Mouse (Mus musculus): ENCODE results near the gene Arid4b. TPM values are rescaled to one million over a fixed set of nuclear protein-coding genes. Genes with fewer than 3 reads are reported as not detected.

The Arid4b gene
- polyA plus RNA-seq, 1 experiment from 2014 or later = 63.3 TPM

DNA sequence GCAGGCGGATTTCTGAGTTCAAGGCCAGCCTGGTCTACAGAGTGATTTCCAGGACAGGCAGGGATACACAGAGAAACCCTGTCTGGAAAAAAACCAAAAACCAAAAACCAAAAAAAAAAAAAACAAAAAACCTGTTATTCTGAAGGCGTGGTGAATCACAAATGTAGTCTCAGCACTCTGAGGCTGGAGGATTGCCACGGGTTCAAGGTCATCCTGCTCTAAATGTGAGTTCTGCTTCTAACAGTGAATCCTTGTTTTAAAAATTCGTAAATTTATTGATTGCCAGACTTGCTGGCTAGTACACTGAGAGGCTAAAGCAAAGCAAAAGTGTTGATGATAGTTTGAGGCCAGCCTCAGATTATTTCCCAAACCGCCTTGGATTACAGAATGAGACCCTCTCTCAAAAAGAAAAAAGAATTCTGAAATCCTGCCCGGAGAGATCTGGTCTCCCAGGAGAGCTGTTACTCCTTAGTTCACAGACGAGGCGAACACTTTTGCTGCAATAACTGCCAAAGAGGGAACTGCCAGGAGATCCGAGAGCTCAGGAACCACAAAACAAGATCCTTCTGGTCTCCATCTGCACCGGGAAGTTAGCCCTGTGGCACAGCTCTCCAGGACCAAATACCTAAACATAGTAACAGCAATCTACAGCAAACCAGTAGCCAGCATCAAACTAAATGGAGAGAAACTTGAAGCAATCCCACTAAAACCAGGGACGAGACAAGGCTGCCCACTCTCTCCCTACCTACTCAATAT lies 27.0 kb upstream of the Arid4b start:
- H3K9me3 ChIP-seq (replicated peaks) = no peaks in the 10 kb centered on the region
- H3K4me3 ChIP-seq = no peak overlapping the region
- WGBS = 93% methylated on average over 11 of the region's 11 CpGs
- H3K36me3 ChIP-seq = peaks cover 10% of the 10 kb centered on the region; the same call in 1 of the 2 replicates
- H3K27ac ChIP-seq (replicated peaks) = no peak overlapping the region
- DNase-seq (ENCODE audit: low spot score) = no peak
- no peaks in the 10 kb centered on the region for H3K27me3 ChIP-seq (ENCODE audit: low read depth, poor library complexity, severe bottlenecking)
- peaks cover 18% of the 10 kb centered on the region for H3K4me1 ChIP-seq

DNA sequence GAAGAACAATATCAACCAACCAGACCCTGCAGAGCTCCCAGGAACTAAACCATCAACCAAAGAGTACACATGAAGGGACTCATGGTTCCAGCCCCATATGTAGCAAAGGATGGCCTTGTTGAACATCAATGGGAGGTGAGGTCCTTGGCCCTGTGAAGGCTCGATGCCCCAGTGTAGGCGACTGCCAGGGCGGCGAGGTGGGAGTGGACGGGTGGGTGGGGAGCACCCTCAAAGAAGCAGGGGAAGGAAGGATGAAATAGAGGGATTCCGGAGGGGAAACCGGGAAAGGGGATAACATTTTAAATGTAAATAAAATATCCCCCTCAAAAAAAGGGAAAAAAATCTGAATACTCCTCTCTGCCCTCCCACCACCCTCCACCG lies 24.1 kb upstream of the Arid4b start:
- H3K27me3 ChIP-seq (ENCODE audit: low read depth, poor library complexity, severe bottlenecking) = no peaks in the 10 kb centered on the region

DNA sequence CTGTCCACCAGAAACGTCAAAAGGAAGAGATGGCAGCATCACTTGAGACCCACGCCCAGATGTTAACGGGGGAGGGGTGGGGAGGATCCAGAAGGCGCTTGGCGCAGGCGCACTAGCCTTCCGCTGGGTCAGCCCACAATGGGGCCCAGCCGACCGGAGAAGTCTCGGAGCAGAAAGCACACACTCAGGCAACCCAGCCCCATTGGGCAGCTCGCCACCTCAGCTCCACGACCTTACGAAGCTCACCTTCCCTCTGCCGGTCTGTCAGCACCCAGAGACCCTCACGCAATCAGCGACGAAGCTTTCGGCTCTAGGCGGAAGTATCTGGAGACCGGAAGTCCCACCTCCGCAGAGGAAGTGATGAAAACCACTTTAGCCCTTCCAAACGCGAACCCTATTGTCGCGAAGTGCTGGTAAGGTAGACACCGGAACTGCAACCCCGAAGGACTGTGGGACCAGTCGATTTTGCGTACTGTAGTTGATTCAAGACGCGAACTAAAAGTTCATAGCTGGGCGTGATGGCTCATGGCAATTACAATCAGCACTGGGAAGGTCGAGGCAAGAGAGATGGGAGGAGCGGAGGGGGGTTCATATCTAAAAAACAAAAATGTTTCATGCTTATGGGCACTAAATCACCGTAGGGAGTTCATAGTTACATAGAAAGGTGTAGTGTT lies 23.6 kb upstream of the Arid4b start, which contains the start of gene Tbce:
TSS of gene Tbce (minus strand) at position 347 of the 674 bp plus-strand sequence.
- Histone ChIP-seq H3K9me3 (replicated peaks) (no peaks in the 10 kb centered on the region), H3K4me3 (peak within 1 kb of the TSS; percentile 82), H3K27me3 (ENCODE audit: low read depth, poor library complexity, severe bottlenecking) (no peaks in the 10 kb centered on the region), H3K36me3 (peaks cover 10% of the 10 kb centered on the region; the same call in 1 of the 2 replicates), H3K27ac (replicated peaks) (peak within 1 kb of the TSS; percentile 99), H3K4me1 (peaks cover 18% of the 10 kb centered on the region)
- under 1% methylated on average over 35 of the region's 35 CpGs for WGBS
- peak; percentile 89 for DNase-seq (ENCODE audit: low spot score)

More for the DNA sequence above, 24.1 kb upstream of the Arid4b start:
- no peak for DNase-seq (ENCODE audit: low spot score)
- H3K9me3 ChIP-seq (replicated peaks) = no peaks in the 10 kb centered on the region
- 2% methylated on average over 8 of the region's 8 CpGs for whole genome bisulfite sequencing
- H3K4me1 ChIP-seq = peaks cover 18% of the 10 kb centered on the region
- H3K36me3 ChIP-seq = peaks cover 10% of the 10 kb centered on the region; the same call in 1 of the 2 replicates
- peak overlapping the region; percentile 82 for H3K4me3 ChIP-seq
- H3K27ac ChIP-seq (replicated peaks) = peak overlapping the region; percentile 99

DNA sequence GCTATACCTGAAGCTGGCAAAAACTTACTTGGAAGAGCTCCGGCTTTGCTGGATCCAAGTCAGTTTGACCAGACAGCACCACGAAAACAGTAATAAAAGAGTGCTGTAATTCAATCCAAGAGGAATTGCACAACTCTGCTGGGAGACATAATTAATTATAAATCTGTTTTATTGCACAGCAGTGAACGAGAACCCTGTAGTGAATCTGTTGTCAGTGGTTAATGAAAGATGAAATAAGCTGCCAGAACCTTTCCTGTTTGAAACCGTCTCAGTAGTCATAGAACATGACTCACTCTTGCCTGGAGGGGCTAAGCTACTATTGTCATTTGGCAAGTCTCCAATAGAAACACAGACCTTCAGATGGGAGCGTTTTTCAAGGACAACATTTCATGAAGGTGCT lies 22.8 kb upstream of the Arid4b start:
- WGBS = 77% methylated on average over 5 of the region's 5 CpGs
- H3K27me3 ChIP-seq (ENCODE audit: low read depth, poor library complexity, severe bottlenecking) = no peaks in the 10 kb centered on the region
- H3K4me3 ChIP-seq = peak overlapping the region; percentile 82
- H3K36me3 ChIP-seq = peaks cover 10% of the 10 kb centered on the region; the same call in 1 of the 2 replicates
- H3K9me3 ChIP-seq (replicated peaks) = no peaks in the 10 kb centered on the region
- H3K4me1 ChIP-seq = peaks cover 18% of the 10 kb centered on the region
- no peak for DNase-seq (ENCODE audit: low spot score)
- H3K27ac ChIP-seq (replicated peaks) = peak overlapping the region; percentile 99; the same call in 1 of the 2 replicates

DNA sequence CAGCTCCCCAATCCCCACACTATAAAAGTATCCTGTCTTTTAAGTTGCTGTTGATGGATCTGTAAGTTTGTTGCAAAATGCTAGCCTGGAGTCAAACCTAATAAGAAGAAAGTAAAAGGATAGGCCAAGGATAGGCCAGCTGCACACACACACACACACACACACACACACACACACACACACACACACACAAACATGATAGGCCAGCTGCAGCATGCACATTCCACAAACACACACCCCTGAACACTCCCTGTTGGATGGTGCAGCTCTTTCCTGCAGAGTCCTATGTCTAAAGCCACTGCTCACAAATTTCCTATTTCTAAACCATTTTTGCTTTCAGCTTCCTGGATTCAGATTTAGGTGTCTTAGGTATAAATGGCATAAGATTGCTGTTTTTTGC lies 19.2 kb upstream of the Arid4b start:
- Histone ChIP-seq H3K4me3 (no peak overlapping the region), H3K27me3 (ENCODE audit: low read depth, poor library complexity, severe bottlenecking) (no peaks in the 10 kb centered on the region), H3K27ac (replicated peaks) (no peak overlapping the region), H3K4me1 (peaks cover 10% of the 10 kb centered on the region), H3K9me3 (replicated peaks) (no peaks in the 10 kb centered on the region), H3K36me3 (peaks cover 19% of the 10 kb centered on the region)
- no peak for DNase-seq (ENCODE audit: low spot score)

DNA sequence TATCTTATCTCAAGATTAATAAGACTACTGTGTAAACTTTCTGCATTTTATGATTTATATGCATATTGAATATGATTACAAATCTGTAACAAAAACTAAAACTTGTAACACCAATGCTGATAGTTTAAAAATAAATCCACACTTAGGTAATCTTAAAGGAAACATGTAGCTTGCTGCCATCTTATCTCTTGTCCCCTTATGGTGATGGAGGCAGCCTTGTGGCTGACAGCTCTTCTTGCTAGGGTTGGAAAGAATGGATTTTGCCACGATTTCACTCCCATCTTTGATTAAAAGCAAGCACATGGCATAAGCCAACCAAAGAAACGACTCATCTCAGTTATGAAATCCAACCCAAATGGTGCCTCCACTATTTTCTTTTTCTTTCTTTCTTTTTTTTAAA lies 18.5 kb upstream of the Arid4b start:
- no peak for DNase-seq (ENCODE audit: low spot score)

DNA sequence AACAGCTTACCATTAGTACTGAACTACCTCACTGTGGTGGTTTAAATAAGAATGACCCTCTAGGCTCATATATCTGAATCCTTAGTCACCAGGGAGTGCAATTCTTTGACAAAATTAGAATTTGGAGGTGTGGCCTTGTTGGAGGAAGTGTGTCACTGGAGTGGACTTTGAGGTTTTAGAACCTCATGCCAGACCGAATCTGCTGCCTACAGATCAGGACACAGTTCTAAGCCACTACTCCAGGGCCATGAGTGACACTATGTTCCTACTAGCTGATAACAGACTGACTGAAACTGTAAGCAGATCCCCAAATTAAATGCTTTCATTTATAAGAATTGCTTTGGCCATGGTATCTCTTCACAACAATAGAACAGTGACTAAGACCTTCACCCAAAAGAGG lies 13.2 kb upstream of the Arid4b start:
- Histone ChIP-seq H3K9me3 (replicated peaks) (no peaks in the 10 kb centered on the region), H3K4me1 (no peaks in the 10 kb centered on the region), H3K27me3 (ENCODE audit: low read depth, poor library complexity, severe bottlenecking) (no peaks in the 10 kb centered on the region), H3K27ac (replicated peaks) (no peak overlapping the region), H3K4me3 (no peak overlapping the region), H3K36me3 (peaks cover 79% of the 10 kb centered on the region)
- DNase-seq (ENCODE audit: low spot score) = no peak
- WGBS = 94% methylated on average over 1 of the region's 1 CpGs

More for the DNA sequence above, 18.5 kb upstream of the Arid4b start:
- H3K4me3 ChIP-seq = no peak overlapping the region
- WGBS = 85% methylated on average over 2 of the region's 2 CpGs
- H3K36me3 ChIP-seq = peaks cover 26% of the 10 kb centered on the region
- H3K4me1 ChIP-seq = peaks cover 8% of the 10 kb centered on the region; the same call in 1 of the 2 replicates
- H3K9me3 ChIP-seq (replicated peaks) = no peaks in the 10 kb centered on the region
- H3K27ac ChIP-seq (replicated peaks) = no peak overlapping the region
- H3K27me3 ChIP-seq (ENCODE audit: low read depth, poor library complexity, severe bottlenecking) = no peaks in the 10 kb centered on the region

DNA sequence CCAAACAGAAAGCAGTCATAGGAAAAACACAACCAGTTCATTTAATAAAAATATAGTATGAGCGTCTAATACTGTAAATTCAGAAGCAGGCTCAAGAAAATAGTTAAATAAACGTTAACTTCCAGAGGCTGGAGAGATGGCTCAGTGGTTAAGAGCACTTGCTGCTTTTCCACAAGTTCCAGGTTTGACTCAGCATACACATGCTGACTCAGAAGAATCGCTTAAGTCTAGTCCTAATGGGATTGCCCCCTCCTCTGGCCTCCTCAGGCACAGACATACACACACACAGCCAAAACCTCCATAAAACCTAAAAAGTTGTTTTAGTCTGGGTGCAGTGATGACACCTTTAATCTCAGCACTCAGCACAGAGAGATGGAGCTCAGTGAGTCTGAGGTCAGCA lies 6.2 kb upstream of the Arid4b start:
- H3K36me3 ChIP-seq = peaks cover 78% of the 10 kb centered on the region

DNA sequence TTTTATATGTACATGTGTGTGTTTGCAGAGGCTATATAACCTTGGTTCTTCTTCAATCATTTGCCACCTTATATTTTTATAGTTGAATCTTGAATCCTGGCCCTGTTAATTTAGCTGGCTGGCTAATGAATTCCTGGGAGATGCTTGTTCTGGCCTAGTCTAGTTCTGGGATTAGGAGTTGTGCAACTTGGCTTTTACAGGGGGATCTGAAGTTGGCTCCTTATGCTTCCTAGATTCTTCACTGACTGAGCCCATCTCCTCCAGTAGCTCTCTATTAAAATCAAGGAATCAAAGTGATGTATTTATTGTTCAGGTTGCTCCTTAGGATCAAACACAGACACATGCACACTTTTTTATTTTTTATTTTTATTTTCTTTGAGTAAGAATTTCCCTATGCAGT lies 3.5 kb upstream of the Arid4b start:
- no peak for DNase-seq (ENCODE audit: low spot score)
- Histone ChIP-seq H3K36me3 (peaks cover 50% of the 10 kb centered on the region), H3K9me3 (replicated peaks) (no peaks in the 10 kb centered on the region), H3K4me1 (peaks cover 11% of the 10 kb centered on the region), H3K27me3 (ENCODE audit: low read depth, poor library complexity, severe bottlenecking) (no peaks in the 10 kb centered on the region), H3K27ac (replicated peaks) (no peak overlapping the region), H3K4me3 (no peak overlapping the region)

More for the DNA sequence above, 6.2 kb upstream of the Arid4b start:
- no peak for DNase-seq (ENCODE audit: low spot score)
- WGBS = 93% methylated on average over 3 of the region's 3 CpGs
- Histone ChIP-seq H3K4me1 (peaks cover 5% of the 10 kb centered on the region), H3K27ac (replicated peaks) (no peak overlapping the region), H3K27me3 (ENCODE audit: low read depth, poor library complexity, severe bottlenecking) (no peaks in the 10 kb centered on the region), H3K9me3 (replicated peaks) (no peaks in the 10 kb centered on the region), H3K4me3 (no peak overlapping the region)

DNA sequence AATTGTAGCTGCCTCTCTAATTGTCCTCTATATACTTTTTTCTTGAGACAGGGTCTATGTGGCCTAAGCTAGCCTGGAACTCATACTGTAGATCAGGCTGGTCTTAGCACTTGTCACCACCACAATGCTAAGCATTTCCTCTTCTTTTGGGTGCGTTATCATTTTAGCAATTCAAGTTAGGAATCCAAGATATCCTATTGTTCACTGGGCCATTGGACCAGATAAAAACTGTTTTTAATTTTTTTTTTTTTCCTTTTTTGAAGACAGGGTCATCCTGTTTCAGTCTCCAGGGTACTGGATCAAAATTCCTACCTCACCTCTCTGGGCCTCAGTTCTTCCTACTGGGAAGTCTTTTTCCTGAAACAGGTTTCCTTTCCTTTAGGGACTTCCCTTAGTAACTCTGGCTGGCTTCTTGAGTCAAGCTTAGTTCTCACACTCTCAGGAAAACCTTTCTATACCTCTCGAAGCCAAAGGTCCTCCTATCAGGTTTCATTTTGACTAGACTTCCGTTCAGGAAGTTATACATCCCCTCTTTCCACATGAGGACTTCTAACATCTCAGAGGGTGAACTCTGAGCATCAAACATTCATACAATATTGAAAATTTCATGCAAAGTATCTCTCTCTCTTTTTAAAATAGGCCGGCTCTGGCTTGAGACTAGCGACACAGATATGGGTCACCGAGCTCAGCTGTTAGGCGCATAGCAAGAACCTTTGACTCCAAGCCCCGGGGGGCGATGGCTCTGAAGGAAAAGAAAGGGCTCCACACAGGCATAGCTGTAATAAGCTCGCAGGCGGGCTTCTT lies 621 bp upstream of the Arid4b start:
- H3K4me3 ChIP-seq = peak overlapping the region; percentile 98
- H3K9me3 ChIP-seq (replicated peaks) = no peaks in the 10 kb centered on the region
- H3K36me3 ChIP-seq = peaks cover 33% of the 10 kb centered on the region
- H3K4me1 ChIP-seq = peaks cover 28% of the 10 kb centered on the region
- no peaks in the 10 kb centered on the region for H3K27me3 ChIP-seq (ENCODE audit: low read depth, poor library complexity, severe bottlenecking)
- no peak for DNase-seq (ENCODE audit: low spot score)
- H3K27ac ChIP-seq (replicated peaks) = peak overlapping the region; percentile 91
- WGBS = 8% methylated on average over 11 of the region's 11 CpGs

DNA sequence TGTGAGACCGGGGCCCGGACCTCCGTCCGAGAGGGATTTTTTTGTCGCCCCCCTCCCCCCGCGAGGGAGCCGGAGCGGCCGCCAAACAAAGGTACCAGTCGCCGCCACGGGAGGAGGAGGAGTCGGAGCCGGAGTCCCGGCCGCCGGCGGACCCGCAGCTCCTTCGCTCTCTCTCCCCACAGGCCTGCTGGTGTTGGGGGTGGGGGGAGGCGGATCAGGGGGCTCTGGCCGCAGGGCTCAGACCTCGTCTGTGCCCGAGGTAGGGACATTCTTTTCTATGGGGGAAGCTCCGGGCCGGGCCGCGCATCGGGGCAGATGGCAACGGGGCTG lies 875 bp downstream of the Arid4b start:
- Histone ChIP-seq H3K36me3 (peaks cover 41% of the 10 kb centered on the region), H3K4me1 (peaks cover 28% of the 10 kb centered on the region), H3K27me3 (ENCODE audit: low read depth, poor library complexity, severe bottlenecking) (no peaks in the 10 kb centered on the region), H3K9me3 (replicated peaks) (no peaks in the 10 kb centered on the region), H3K4me3 (peak overlapping the region; percentile 98), H3K27ac (replicated peaks) (peak overlapping the region; percentile 98)
- WGBS = 0% methylated on average over 23 of the region's 31 CpGs
- no peak for DNase-seq (ENCODE audit: low spot score)

DNA sequence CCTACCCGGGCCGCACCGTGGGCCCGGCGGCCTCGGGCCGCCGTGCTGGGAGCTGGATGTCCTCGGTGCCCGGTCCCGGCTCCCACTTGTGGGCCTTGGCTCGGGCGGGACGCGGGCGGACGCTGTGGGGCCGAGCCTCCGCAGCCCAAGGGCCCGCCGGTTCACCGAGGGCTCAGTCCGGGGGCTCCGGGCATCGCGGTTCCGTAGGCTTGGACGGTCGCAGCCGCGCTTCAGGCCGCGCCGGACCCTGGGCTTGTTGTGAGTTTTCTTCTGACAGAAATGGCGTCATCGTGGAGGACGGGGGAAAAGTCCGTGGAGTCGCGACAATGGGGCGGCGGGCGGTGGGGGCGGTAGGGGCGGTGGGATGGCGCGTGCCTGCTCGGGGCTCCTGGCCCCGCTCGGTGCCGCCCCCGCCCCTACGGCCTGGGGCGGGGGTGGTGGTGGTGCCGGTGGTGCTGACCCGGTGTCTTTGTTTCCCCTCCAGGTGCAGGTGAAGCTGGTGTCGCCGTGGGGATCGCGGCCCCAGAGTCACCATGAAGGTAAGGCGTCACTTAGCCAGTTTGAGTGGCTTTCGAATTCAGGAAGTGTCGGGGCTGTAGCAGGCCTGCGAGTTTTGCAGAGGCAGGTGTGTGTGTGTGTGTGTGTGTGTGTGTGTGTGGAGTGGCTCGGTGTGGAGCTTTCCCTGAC lies 1.5 kb downstream of the Arid4b start:
- Histone ChIP-seq H3K27ac (replicated peaks) (peak overlapping the region; percentile 98), H3K4me1 (peaks cover 28% of the 10 kb centered on the region), H3K36me3 (peaks cover 41% of the 10 kb centered on the region), H3K4me3 (peak overlapping the region; percentile 98), H3K9me3 (replicated peaks) (no peaks in the 10 kb centered on the region), H3K27me3 (ENCODE audit: low read depth, poor library complexity, severe bottlenecking) (no peaks in the 10 kb centered on the region)
- WGBS = under 1% methylated on average over 65 of the region's 65 CpGs
- peak; percentile 49 for DNase-seq (ENCODE audit: low spot score)
